Mouse (Mus musculus): Measurements from ENCODE around the gene Dlg2.

The Dlg2 gene

DNA sequence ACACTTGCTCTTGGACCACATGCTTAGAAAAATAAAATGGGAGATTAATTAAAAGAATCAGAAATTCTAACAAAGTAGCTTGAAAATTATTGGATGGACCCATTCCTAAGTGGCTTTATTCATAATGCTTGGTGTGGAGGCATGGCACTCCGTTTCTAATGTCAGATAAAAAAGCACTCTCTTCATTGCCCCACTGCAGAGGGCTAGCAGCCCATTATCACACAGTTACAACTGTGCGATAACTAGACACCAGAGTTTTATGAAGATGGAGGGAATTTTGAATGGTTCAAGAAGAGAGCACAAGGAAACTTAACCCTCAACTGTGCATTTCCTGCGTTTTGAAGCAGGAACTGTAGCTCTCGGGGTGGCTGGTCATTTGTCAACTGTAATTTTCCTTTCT, 1950.8 kb downstream of the Dlg2 start:
- no peak for DNase-seq

DNA sequence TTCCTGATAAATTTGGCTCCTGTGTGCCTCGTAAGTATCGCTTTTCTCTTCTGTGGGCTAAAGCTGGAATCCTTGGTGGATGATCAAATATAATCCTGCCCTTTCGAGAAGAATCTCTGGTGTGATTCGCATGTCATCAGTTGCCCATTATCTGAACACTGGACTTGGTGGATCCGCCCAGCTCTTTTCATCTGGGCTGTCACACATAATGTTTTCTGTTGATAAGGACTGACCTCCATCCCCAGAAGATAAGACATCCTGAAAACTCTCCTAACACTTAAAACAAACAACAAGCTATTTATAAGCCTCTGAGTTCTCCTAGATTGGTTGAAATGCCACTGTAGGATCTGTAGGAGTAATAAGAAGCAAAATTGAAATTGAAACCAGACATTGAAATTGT, 1952.2 kb downstream of the Dlg2 start:
- no peak for DNase-seq

DNA sequence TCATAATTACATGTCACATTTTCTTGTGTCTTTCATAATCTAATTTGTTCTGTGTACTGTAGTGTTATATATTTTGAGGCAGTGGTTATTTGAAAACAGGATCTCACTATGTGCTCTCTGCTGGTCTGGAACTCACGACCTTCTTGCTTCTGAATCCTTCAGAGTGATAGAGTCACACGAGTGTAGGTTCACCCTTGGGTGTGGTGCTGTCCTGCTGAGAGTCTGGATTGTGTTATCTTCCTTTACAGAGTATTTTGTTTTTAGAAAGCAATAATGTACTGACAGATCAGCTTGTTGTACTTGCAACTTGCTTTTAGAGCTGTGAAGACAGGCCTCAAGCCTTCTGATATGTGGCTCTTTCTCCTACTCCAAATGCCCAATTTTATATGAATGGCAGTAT, 1953.8 kb downstream of the Dlg2 start:
- no peak for DNase-seq

DNA sequence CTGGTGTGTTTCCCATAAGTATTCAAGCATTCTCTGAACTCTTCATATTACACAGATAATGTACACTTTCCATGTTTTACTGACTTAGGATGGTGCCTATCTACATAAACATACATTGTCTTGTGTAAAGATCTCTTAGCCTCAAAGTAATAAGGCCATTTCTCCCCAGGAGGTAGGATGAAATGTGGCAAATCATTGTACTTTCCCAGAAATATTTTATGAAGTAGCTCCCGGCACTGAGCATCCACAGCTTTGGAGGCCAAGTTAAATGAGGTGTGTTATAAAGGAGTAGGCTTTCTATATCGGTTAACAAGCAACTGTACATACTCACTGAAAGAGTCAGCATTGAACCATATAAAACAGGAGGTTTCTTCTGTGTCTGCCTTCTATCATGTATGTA, 1960.7 kb downstream of the Dlg2 start:
- DNase-seq, result no peak

DNA sequence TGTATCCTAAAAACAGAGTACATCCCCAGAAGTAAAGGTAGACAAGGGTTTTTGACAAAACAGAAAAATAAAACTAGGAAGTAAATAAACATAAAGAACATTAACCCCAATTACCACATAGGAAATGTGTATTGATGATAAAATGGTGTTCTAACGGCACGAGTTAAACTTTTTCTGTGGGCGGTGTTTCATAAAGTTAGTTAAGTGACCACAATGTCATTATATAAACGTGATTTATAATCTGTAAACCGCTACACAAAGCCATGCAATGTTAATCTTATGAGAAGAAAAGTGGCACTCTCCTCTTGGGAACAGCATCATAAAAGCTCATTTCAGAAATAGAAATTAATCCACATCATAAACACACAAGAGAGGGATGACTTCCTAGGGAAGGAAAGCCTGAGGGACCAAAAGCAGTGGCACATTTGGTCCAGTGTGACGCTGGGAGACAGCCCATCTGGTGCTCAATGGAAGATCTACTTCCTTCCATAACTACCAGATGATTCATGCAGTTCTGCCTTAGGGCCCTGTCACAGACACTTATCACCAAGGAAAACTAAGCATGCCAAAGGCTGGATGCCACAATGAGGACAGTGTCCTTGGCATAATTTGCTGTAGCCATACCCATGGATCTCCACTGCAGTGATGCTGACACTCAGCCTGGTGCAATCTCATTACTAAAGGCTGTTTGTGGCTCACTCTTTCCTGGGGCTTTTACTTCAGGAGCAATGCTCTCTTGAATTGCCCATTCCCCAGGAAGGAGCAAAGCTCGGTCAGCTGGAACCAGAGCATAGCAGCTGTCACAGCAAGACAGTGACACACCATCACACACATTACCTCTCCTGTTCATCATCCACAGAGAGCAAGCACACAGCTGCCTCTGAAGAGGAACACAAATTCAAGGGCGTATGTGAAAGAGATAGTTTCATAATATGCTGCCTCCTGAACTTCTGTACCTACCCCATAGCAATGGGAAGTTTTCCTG, 1963.3 kb downstream of the Dlg2 start:
- no peak for DNase-seq

DNA sequence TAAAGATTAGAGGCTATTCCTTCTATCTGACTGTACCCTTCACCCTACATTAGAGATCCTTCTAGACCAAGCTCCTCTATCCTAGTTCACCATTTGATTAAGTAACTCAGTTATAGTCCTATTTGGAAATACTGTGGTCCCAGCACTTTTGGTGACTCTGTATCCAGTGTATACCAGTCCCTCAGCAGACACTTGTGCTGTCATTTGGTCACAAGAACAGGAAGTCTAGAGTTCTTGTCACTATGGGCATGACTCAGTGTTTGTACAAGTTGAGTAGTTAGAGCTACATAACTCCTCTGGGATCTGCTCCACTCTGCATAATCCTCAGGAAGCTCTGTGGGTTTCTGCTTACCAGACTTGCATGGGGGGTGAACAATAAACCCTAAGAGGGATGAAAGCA, 1965.1 kb downstream of the Dlg2 start:
- DNase-seq, result no peak

DNA sequence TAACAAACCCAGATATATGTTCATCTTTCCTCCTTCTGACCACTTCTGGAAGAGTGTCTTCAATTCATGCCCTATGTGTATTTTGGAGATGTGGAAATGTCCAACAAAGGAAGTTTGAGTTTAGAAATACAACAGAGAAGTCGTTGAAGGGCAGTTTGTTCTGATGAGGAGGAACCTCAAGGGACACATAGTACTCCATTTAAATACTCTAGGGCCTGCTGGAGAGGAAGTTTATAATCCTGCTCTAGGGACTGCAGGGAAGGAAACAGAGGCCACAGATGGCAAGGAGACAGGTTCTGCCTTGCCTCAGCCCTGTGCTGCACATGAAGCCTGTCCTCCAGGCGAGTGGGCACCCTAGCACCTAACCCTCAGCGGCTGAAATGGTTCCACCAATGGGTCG, 1965.6 kb downstream of the Dlg2 start:
- no peak for DNase-seq

DNA sequence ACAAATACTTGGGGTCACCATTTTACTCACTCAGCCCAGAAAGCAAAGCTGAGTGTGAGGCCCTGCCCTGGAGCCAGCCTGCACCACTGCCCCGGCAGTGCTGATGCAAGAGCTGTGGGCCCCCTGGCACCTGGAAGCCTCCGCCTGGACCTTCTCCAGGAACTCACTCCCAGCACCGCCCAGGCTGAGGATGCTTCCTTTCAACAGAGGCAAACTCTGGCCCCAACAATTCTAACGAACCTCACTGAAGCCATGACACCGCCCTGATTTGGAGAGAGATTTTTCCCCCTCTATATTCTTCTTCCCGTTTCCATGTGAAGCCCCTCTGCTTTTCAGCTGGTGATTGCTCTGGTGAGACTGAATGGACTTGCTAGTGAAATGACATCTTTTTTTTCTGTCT, 1971.5 kb downstream of the Dlg2 start:
- DNase-seq, result no peak

DNA sequence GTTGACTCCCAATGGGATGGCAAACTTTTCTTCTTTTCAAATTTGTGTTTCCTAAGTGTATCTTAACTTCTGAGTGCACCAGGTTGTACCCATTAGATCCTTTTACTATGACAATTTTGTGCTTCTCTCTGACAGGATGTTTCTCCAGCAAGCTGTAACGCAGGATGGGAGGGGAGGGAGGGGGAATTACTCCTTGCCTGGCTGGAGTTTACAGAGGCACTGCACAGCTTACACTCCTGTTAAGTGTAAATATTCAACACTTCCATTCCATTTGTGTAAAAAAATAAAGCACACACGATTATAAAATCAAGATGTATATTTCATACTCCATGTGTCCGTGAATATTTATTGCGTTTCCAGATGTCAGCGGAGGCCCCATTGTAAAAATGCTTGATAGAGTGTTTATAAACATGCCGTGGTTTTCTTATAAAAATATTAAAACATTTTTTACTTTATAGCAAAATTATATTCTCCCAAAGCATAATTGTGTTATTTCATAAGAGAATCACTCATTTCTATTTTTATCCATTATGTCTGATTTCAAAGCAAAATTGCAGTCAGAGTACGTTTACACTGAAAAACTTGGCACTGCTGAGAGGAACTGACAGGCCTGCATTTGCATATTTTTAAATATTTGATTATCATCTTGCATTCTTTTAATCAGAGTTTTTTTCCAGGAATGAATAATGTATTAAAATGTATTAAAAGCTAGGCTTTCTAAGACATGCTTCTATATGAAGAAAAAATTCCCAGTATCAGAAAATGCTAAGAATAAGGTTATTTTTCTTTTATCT, 1972.5 kb downstream of the Dlg2 start:
- no peak for DNase-seq

DNA sequence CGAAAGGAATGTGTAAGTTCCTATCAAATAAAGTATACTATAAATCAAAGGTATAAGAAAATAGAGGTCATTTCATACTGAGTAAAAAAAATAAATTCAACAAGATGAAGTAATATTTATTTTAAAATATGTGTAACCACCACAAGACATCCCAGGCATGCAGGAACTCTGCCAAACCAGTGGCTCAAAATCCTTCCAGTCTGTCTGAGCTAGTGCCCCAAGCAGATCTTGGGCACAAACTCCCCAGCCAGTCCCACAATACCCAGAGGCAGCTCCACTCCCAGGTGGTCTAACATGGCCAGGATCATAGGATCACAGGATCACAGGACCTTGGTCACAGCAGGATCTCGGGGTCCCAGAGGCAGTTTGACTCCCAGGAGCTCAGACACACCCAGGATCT, 1977.7 kb downstream of the Dlg2 start:
- DNase-seq, result no peak

DNA sequence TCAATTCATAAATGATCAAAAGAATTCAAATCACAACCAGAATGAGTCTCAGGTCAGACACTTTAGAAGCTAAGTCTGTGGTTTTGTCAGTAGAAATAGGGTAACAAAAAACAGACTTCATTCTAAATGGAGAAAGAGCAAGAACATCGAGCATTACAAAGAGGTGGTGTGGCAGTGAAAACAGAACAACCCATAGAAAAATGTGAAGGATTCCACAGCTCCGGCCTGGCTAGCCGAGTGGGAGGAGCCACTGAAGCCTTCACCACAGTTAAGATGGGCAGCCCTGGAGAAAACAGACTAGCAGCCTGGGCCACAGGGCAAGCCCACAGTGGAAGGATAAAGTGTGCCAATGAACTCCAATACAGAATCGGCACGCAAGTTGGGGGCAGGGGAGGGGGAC, 1979.5 kb downstream of the Dlg2 start:
- no peak for DNase-seq

DNA sequence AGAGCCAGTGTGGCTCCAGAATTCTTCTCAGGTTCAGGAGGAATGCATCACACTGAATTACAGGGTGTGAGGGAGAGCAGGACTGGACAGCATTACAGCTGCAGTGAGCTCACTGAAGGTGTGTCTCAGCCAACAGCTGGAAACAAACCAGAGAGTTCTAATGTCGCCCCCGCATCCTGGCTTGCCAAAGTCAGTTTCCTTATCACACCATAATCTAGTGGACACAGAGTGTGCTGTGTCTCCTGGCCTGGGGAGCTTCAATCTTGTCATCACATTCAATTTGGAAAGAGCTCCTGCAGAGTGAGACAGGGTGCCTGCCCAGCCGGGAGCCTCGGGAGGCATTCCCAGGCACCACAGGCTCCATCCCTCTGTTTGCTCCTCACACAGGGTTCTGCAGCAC, 1981.3 kb downstream of the Dlg2 start:
- no peak for DNase-seq

DNA sequence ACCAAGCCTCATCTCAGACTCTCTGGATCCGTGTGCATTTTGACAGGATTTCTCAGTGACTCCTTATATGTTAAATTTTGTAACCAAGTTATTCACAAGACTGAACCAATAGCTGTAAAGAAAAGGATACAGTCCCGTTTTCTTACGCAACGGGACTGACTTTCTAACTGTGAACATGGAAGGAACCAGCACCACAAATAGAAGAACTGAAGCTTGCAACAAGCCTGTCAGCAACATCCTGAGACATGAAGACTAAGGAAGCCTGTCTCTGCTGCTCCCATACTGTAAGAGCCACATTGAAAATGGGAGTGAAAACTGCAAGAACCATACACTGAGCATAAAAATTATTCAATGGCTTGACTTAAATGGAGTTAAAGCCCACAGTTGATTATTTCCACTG, 1981.8 kb downstream of the Dlg2 start:
- DNase-seq, result no peak

DNA sequence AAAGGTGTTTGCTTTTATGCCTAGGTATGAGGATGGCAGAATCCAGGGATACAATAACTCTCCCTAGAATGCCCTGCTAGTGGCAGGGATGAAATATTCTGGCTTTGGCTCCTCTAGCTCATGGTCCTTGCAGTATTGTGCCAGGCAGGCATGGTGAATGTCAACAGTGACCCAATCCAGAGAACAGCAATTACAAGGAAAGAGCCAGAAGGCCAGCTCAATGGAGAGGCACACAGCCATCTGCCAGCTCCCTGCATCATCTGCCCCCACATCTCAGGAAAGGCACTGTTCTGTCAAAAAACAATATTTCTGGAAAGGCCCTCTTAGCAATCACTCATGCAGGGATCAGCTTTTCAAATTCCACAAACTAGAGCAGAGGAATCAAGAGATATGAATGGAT, 1984.1 kb downstream of the Dlg2 start:
- no peak for DNase-seq

DNA sequence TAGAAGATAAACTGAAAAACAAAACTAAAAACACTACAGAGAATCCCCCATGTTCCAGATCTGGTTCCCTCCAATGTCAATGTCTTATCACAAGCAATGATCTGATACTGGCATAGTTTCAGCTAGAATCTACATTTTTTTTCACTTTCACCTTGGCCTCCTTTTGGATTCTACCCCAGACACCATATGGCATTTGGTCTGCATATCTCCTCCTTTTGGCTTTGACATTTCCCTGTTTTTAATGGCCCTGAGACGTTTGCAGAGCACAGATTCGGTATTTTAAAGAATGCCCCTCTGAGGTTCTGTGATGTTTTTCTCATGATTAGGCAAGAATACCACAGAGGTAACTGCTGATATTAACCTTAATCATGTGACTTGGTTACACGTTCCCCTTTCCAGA, 1984.8 kb downstream of the Dlg2 start:
- DNase-seq, result no peak

DNA sequence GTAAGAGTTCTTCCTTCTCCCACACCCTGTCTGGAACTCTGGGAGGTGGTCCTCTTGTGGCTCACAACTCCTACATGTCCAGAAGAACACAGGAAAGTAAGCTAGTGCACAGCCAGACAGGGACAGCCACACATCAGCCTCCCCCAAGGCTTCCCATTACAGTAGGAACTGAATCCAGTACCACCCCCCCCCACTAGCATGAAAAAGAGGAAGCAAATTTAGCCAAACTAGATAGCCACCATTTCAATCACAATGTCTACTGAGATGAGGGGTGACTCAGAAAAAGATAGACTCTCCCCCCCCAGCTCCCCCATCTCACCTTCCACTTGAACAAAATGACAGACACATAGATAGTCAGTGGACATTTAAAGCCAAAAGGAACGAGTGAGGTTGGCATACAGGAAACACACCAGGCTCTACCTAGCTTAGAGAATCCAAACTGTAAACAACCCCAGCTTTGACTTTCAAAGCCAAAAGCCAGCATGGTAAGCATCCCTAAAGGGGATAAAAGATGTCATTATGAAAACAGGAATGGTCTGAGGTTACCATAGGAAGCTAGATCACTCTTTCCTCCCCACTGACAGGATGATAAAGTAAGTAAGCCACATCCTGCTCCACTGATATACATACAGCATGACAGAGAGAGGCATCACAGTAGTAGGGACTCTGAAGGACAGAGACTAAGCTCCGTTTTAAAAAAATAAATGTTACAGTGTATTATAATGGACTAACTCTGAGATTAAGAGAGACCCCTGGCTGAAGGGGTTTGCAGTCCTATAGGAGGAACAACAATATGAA, 1986.8 kb downstream of the Dlg2 start:
- no peak for DNase-seq

DNA sequence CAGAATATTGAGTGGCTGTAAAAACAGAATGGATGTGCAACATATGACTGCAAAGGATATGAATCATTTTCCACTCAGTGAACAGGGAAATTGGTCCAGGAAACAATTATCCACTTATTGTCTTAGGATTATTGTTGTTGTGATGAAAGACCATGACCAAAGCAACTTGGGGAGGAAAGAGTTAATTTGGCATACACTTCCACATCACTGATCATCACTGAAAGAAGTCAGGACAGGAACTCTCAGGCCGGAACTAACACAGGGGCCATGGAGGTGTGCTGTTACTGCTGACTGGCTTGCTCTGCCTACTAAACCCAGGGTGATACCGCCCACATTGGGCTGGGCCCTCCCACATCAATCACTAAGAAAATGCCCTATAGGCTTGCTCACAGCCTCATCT, 1987.8 kb downstream of the Dlg2 start:
- DNase-seq, result no peak

DNA sequence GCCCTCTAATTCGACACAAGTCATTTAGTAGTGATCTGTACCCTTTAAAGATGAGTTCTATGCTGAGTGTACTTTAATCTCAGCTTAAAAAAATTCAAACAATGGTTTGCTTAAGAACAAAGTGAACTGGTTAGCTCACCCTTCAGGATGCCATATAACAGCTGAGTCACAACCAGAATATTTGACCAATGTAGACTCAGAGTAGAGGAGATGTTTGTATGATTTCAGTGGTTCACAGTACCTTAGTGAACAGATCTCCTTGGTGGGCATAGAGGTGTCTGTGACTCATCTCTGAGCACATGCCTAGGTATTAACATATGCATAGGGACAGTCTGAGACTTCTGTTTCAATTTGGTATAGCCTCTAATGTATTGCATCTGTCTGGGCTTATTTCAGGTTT, 2002.7 kb downstream of the Dlg2 start:
- DNase-seq, result no peak

DNA sequence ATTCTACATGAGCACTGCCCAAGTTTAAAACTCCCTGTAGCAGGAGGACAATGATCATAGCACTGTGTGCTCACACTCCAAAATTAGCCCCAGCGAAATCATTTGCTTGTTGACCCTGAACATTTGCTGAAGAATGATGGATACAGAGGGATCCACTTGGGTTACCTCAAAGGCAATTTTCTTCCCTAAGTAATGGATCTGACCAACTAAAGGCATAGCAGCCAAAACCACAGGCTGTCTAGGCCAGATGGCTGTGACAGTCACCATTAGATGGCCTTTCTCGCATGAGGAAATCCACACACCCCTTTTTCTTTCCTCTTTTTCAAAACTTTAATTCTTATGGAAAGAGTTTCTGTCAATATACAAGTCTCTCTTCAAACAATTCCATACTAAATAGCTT, 2003.3 kb downstream of the Dlg2 start:
- DNase-seq, result no peak

DNA sequence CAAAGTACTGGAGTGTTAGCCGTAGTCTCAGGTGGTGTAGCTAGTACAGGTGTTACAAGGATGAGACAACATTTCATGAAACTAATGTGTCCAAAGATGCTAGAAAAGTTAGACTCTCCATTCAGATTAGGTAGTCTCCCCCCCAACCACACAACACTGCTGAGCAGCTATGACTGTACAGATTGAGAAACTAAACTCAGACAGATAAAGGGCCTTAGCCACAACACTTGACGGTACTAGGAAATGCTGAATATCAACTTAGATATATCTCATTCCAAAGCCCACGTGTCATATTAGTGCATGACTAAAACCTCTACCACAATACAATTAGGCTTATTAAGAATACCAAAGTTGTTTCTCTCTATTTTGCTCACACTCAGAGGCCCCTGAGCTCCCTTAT, 2006.9 kb downstream of the Dlg2 start:
- DNase-seq, result no peak

DNA sequence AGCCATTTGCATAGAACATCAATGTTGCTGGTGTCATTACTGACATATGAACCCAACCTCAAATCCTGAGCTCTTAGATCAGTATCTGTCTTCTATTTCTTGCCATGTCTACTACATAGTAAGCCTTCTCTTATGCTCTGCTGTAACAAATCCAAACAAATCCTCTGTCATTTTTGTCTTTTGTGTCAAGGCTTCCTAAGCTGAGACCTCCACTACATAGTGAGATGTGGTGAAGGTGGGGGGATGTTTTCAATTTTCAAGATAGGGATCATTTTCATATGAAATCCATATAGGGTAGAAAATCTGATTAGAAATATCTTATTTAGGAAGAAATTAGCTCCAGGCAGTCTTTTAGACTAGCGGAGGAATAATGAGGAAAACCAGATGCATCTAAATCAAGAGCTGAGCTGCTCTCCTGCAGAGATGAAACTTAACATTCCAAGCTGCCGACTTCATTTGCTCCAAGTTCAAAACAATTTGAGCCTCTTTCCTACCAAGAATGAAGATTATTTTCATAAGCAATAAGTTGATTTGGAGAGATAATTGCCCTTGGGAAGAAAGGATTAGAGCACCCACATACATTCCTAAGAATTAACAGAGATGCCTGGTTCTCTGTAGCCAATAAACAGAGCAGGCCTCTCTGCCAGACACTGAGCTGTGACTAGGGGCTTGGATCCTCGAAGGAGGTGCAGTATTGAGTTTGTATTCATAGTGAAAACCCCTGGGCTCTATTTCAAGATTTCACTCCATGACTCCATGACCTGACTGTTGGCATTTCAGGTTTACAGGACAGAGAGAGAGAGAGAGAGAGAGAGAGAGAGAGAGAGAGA, 2009.6 kb downstream of the Dlg2 start:
- DNase-seq, result no peak

DNA sequence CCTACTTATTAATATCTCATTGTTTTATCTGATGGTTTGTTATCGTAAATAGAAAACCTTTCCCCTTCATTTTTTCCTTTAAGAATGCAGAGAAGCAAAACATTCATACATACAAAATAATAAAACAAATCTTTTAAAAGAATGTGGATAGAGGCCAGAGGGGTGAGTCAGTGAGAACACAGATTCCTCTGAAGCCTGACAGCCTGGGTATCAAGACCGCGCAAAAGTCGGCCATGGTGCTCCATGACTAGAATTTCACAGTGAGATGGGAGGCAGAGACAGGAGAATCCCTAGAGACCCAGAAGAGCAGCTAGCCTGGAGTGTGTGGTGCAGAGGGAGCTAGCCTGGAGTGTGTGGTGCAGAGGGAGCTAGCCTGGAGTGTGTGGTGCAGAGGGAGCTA, 2010.4 kb downstream of the Dlg2 start:
- no peak for DNase-seq

Data from right cerebral cortex, postnatal 25 days (tissue).